Mouse (Mus musculus) small intestine, adult 2 months (tissue): ENCODE results near the gene Cdk1.

Source experiments
- CTCF ChIP-seq: fragments of 200-500 bp; IDR thresholded peaks from 2 replicates; pipeline ENCODE4 v1.5.1; 2012; ENCODE audit warnings: low read depth, mild to moderate bottlenecking, control low read depth, inconsistent platforms, low read length, moderate library complexity, mixed read lengths; ENCODE audit not compliant: insufficient replicate concordance, insufficient read length; ENCODE audit errors: extremely low read depth
- POLR2A ChIP-seq: fragments of 200-500 bp; IDR thresholded peaks from 2 replicates; pipeline ENCODE4 v1.6.1; 2012; ENCODE audit warnings: low read depth, mild to moderate bottlenecking, control low read depth, inconsistent platforms, low read length, moderate library complexity

GRCm38 (mm10) chr10:69295919-69296318, 56.8 kb downstream of the Cdk1 start:
- no peak for TF ChIP-seq POLR2A
- TF ChIP-seq CTCF, result no peak
